Mouse (Mus musculus) forebrain, embryonic 15.5 days (tissue): ENCODE measurements around the gene Taar7a. TPM values are rescaled to one million over a fixed set of nuclear protein-coding genes. Genes with fewer than 3 reads are reported as not detected.

Source experiments
- ATAC-seq: fragments of 200-750 bp; cut with Nextera tagmentation; replicated peaks from 2 replicates; pipeline ENCODE4 v1.8.0; 2017; ENCODE audit warnings: mild to moderate bottlenecking, moderate TSS enrichment, moderate library complexity
- H3K27ac ChIP-seq: fragments of 300-500 bp; sonication (generic); replicated peaks from 2 replicates; pipeline ENCODE4 v1.5.1; 2015; ENCODE audit warnings: mild to moderate bottlenecking, inconsistent platforms
- H3K27me3 ChIP-seq: fragments of 300-500 bp; sonication (generic); 2 replicates; pipeline ENCODE4 v1.6.1; 2015; ENCODE audit warnings: inconsistent platforms
- H3K36me3 ChIP-seq: fragments of 300-500 bp; sonication (generic); 2 replicates; pipeline ENCODE4 v1.6.1; 2015; ENCODE audit warnings: mild to moderate bottlenecking, inconsistent platforms
- H3K4me1 ChIP-seq: fragments of 300-500 bp; sonication (generic); 2 replicates; pipeline ENCODE4 v1.6.1; 2015; ENCODE audit warnings: inconsistent platforms
- H3K4me2 ChIP-seq: fragments of 300-500 bp; sonication (generic); replicated peaks from 2 replicates; pipeline ENCODE4 v1.6.1; 2015; ENCODE audit warnings: mild to moderate bottlenecking, inconsistent platforms
- H3K4me3 ChIP-seq: fragments of 300-500 bp; sonication (generic); 2 replicates; pipeline ENCODE4 v1.5.1; 2015; ENCODE audit warnings: mild to moderate bottlenecking, inconsistent platforms
- H3K9ac ChIP-seq: fragments of 300-500 bp; sonication (generic); replicated peaks from 2 replicates; pipeline ENCODE4 v1.6.1; 2015; ENCODE audit warnings: mild to moderate bottlenecking, inconsistent platforms
- H3K9me3 ChIP-seq: fragments of 300-500 bp; sonication (generic); 2 replicates; pipeline ENCODE4 v1.6.1; 2016; ENCODE audit warnings: inconsistent platforms
- WGBS: fragments of 180-500 bp; shearing (Covaris S2); methylation state at CpG from one replicate; pipeline ENCODE4 v1.1.7; 2015; ENCODE audit warnings: mixed read lengths; 5-methylcytosine and 5-hydroxymethylcytosine counted together
- polyA plus RNA-seq: library from polyadenylated mRNA; unstranded; fragments of >200 nt; fragmentation: Nextera tagmentation; extraction: Ambion mirVana; gene quantifications from 2 replicates; pipeline ENCODE4 v1.2.1, GENCODE M21; 2015

Taar7a gene
- polyA plus RNA-seq, 1 experiment from 2014 or later: not detected

- no peaks in the 10 kb centered on the region for H3K9me3 ChIP-seq
- no peaks in the 10 kb centered on the region for H3K4me1 ChIP-seq
- no peaks in the 10 kb centered on the region for H3K36me3 ChIP-seq
- H3K9ac ChIP-seq: no peak overlapping the region
- ATAC-seq: no peak
- no peaks in the 10 kb centered on the region for H3K27me3 ChIP-seq
- WGBS: 56% methylated on average over 4 of the region's 4 CpGs
- no peak overlapping the region for H3K4me2 ChIP-seq
- no peak overlapping the region for H3K27ac ChIP-seq
- H3K4me3 ChIP-seq: no peak overlapping the region
Observed at GRCm38 (mm10) chr10:23977958-23978357, 15.3 kb downstream of the Taar7a start.

DNA sequence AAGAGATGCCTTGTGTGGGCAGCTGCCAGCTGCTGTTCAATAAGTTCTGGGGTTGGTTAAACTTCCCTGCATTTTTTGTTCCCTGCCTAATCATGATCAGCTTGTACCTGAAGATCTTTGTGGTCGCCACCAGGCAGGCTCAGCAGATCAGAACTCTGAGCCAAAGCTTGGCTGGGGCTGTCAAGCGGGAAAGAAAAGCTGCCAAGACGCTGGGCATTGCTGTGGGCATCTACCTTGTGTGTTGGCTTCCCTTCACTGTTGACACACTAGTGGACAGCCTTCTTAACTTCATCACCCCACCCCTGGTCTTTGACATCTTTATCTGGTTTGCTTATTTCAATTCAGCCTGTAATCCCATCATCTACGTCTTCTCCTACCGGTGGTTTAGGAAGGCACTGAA is 22.0 kb downstream of the Taar7a start:
- no peak overlapping the region for H3K4me2 ChIP-seq
- 90% methylated on average over 5 of the region's 5 CpGs for WGBS
- H3K27ac ChIP-seq: no peak overlapping the region
- H3K4me1 ChIP-seq: no peaks in the 10 kb centered on the region
- H3K36me3 ChIP-seq: no peaks in the 10 kb centered on the region
- no peak overlapping the region for H3K4me3 ChIP-seq
- H3K27me3 ChIP-seq: no peaks in the 10 kb centered on the region
- no peaks in the 10 kb centered on the region for H3K9me3 ChIP-seq
- H3K9ac ChIP-seq: no peak overlapping the region
- no peak for ATAC-seq

GRCm38 (mm10) chr10:23970656-23971165 is 22.6 kb downstream of the Taar7a start, which contains the start of gene Taar5:
Gene Taar5 (plus strand): TSS chr10:23970706.
- no peak within 1 kb of the TSS for H3K9ac ChIP-seq
- no peaks in the 10 kb centered on the region for H3K36me3 ChIP-seq
- no peak for ATAC-seq
- H3K27me3 ChIP-seq: no peaks in the 10 kb centered on the region
- no peak within 1 kb of the TSS for H3K27ac ChIP-seq
- 93% methylated on average over 11 of the region's 11 CpGs for WGBS
- no peaks in the 10 kb centered on the region for H3K9me3 ChIP-seq
- no peak within 1 kb of the TSS for H3K4me2 ChIP-seq
- H3K4me1 ChIP-seq: no peaks in the 10 kb centered on the region
- no peak within 1 kb of the TSS for H3K4me3 ChIP-seq

DNA sequence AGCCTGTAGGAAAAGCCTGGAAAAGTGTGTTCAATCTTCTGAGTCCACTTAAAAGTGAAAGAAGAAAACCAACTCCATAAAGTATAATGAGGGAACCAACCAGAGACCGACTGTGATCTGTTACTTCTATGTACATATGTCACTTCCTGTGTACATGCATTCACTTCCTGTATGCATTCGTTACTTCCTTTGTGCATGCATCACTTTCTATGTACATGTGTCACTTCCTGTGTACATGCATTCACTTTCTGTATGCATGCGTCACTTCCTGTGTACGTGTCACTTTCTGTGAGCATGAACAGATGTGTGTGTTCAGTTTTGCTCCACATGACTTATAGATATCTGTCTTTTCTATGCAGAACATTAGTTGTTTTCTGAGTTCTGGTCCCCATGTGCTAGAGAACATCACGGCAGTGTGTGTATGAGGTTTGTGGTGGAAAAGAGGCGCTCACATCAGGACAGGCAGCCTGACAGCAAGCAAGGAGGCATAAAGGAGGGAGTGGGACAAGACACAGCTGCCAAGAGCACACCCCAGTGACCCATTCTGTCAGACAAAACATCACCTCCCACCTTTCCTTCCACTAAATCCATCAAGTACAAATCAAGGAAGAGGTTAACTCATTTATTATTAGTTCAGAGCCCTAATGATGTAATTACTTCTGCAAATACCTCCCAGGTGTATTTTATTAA is 28.2 kb downstream of the Taar7a start:
- Histone ChIP-seq H3K9ac (no peak overlapping the region), H3K4me1 (0 out of 2 replicates have a peak, but pooled peaks cover 5% of the 10 kb centered on the region), H3K9me3 (no peaks in the 10 kb centered on the region), H3K27ac (no peak overlapping the region), H3K4me3 (no peak overlapping the region), H3K36me3 (no peaks in the 10 kb centered on the region), H3K27me3 (no peaks in the 10 kb centered on the region), H3K4me2 (no peak overlapping the region)
- WGBS: 90% methylated on average over 6 of the region's 6 CpGs
- ATAC-seq: no peak

GRCm38 (mm10) chr10:23963444-23963843 is 29.8 kb downstream of the Taar7a start:
- WGBS: 39% methylated on average over 3 of the region's 3 CpGs
- ATAC-seq: peak; percentile 76; the same call in 1 of the 2 replicates
- H3K36me3 ChIP-seq: no peaks in the 10 kb centered on the region
- H3K4me2 ChIP-seq: no peak overlapping the region
- 0 out of 2 replicates have a peak, but pooled peaks cover 5% of the 10 kb centered on the region for H3K4me1 ChIP-seq
- no peaks in the 10 kb centered on the region for H3K9me3 ChIP-seq
- no peak overlapping the region for H3K4me3 ChIP-seq
- no peak overlapping the region for H3K27ac ChIP-seq
- no peak overlapping the region for H3K9ac ChIP-seq
- H3K27me3 ChIP-seq: no peaks in the 10 kb centered on the region

- ATAC-seq: no peak
- Histone ChIP-seq H3K27me3 (no peaks in the 10 kb centered on the region), H3K9me3 (no peaks in the 10 kb centered on the region), H3K4me3 (no peak within 1 kb of the TSS), H3K9ac (no peak within 1 kb of the TSS), H3K4me2 (no peak within 1 kb of the TSS), H3K27ac (no peak within 1 kb of the TSS), H3K36me3 (no peaks in the 10 kb centered on the region), H3K4me1 (0 out of 2 replicates have a peak, but pooled peaks cover 5% of the 10 kb centered on the region)
- 96% methylated on average over 13 of the region's 13 CpGs for WGBS
Observed at GRCm38 (mm10) chr10:23960444-23960915, 32.8 kb downstream of the Taar7a start, which contains the start of gene Taar4. Gene Taar4 (plus strand): TSS chr10:23960494.

- no peaks in the 10 kb centered on the region for H3K27me3 ChIP-seq
- ATAC-seq: no peak
- H3K9ac ChIP-seq: no peak overlapping the region
- H3K4me3 ChIP-seq: no peak overlapping the region
- H3K27ac ChIP-seq: no peak overlapping the region
- no peaks in the 10 kb centered on the region for H3K9me3 ChIP-seq
- H3K36me3 ChIP-seq: no peaks in the 10 kb centered on the region
- 0 out of 2 replicates have a peak, but pooled peaks cover 5% of the 10 kb centered on the region for H3K4me1 ChIP-seq
- H3K4me2 ChIP-seq: no peak overlapping the region
- WGBS: 73% methylated on average over 3 of the region's 3 CpGs
Observed at GRCm38 (mm10) chr10:23959071-23959470, 34.2 kb downstream of the Taar7a start.

GRCm38 (mm10) chr10:23951714-23952113 is 41.6 kb downstream of the Taar7a start:
- no peak overlapping the region for H3K27ac ChIP-seq
- H3K9ac ChIP-seq: no peak overlapping the region
- H3K36me3 ChIP-seq: no peaks in the 10 kb centered on the region
- H3K27me3 ChIP-seq: no peaks in the 10 kb centered on the region
- no peaks in the 10 kb centered on the region for H3K4me1 ChIP-seq
- 86% methylated on average over 6 of the region's 6 CpGs for WGBS
- H3K4me2 ChIP-seq: no peak overlapping the region
- no peak overlapping the region for H3K4me3 ChIP-seq
- no peak for ATAC-seq
- H3K9me3 ChIP-seq: no peaks in the 10 kb centered on the region

- WGBS: 91% methylated on average over 16 of the region's 16 CpGs
- Histone ChIP-seq H3K9me3 (no peaks in the 10 kb centered on the region), H3K4me3 (no peak within 1 kb of the TSS), H3K4me1 (no peaks in the 10 kb centered on the region), H3K4me2 (no peak within 1 kb of the TSS), H3K27ac (no peak within 1 kb of the TSS), H3K36me3 (no peaks in the 10 kb centered on the region), H3K27me3 (no peaks in the 10 kb centered on the region), H3K9ac (no peak within 1 kb of the TSS)
- ATAC-seq: no peak
Observed at GRCm38 (mm10) chr10:23949508-23950005, 43.7 kb downstream of the Taar7a start, which contains the start of gene Taar3. Gene Taar3 (plus strand): TSS chr10:23949558.

GRCm38 (mm10) chr10:23948026-23948425 is 45.3 kb downstream of the Taar7a start:
- Histone ChIP-seq H3K4me3 (no peak overlapping the region), H3K4me1 (no peaks in the 10 kb centered on the region), H3K4me2 (no peak overlapping the region), H3K9ac (no peak overlapping the region), H3K27me3 (no peaks in the 10 kb centered on the region), H3K27ac (no peak overlapping the region), H3K9me3 (no peaks in the 10 kb centered on the region), H3K36me3 (no peaks in the 10 kb centered on the region)
- WGBS: 48% methylated on average over 7 of the region's 7 CpGs
- ATAC-seq: no peak

DNA sequence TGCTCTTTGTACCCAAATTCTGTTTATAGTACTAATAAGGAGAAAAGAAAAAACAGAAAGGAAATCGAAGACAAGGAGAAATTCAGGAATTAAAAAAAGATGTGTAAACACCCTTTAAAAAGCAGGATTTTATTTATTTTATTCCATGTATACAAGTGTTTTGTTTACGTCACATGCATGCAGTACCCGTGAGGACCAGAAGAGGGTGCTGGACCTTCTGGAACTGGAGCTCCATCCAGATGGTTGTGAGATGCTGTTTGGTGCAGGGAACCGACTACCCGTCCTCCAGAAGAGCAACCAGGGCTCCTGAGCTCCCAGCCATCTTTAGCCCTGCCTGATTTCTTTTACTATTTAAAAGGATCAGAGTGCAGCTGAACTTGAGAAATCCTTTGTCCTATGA is 50.8 kb downstream of the Taar7a start:
- ATAC-seq: no peak
- WGBS: 85% methylated on average over 5 of the region's 5 CpGs
- Histone ChIP-seq H3K4me2 (no peak overlapping the region), H3K27ac (no peak overlapping the region), H3K4me1 (no peaks in the 10 kb centered on the region), H3K36me3 (no peaks in the 10 kb centered on the region), H3K9ac (no peak overlapping the region), H3K4me3 (no peak overlapping the region), H3K27me3 (no peaks in the 10 kb centered on the region), H3K9me3 (no peaks in the 10 kb centered on the region)
